In genomic region chr5:148958355-148958754, GRCm38 (mm10) we compare ENCODE assay signal across 9 mouse cellular contexts. TPM values are rescaled to one million over a fixed set of nuclear protein-coding genes. Genes with fewer than 3 reads are reported as not detected.
DNase-seq lines count a peak whose midpoint lies in the region; ATAC-seq and TF ChIP-seq lines count a peak whose summit lies in the region.
"Had no signal": no experiment of that assay in that cellular context is flagged by ENCODE, and none has a peak within 500 bp of the region (broad histone marks: within the 10 kb centered on the region; RNA-seq: fewer than 3 reads in every experiment).

No protein-coding gene starts in this region.

- no peak overlapping the region for H3K27ac ChIP-seq in forebrain, postnatal 0 days (ENCODE audit: low read depth, low read length)
- H3K27ac ChIP-seq in forebrain, embryonic 15.5 days (replicated peaks): no peak overlapping the region
- H3K27ac ChIP-seq in CH12.LX (ENCODE audit: insufficient read depth, low read depth): no peak overlapping the region
- no peak overlapping the region for H3K27ac ChIP-seq in midbrain, embryonic 15.5 days

- H3K4me1 ChIP-seq in forebrain, postnatal 0 days (ENCODE audit: insufficient read depth): 0 out of 2 replicates have a peak, but pooled peaks cover 7% of the 10 kb centered on the region
- H3K4me1 ChIP-seq in forebrain, embryonic 15.5 days: peaks cover 12% of the 10 kb centered on the region
- H3K4me1 ChIP-seq in CH12.LX (ENCODE audit: control insufficient read depth in 1 of 2, insufficient read depth in 2 of 2): peaks cover 0 to 24% of the 10 kb centered on the region in 2 experiments; a peak in 2 of 4 replicates
- peaks cover 15% of the 10 kb centered on the region for H3K4me1 ChIP-seq in midbrain, embryonic 15.5 days

- no peak overlapping the region for H3K4me2 ChIP-seq in forebrain, postnatal 0 days (ENCODE audit: low read depth)
- no peak overlapping the region for H3K4me2 ChIP-seq in forebrain, embryonic 15.5 days (replicated peaks)
- peak overlapping the region; percentile 11; the same call in 1 of the 2 replicates for H3K4me2 ChIP-seq in CH12.LX (ENCODE audit: insufficient read depth, low read depth, poor library complexity, severe bottlenecking)
- no peak overlapping the region for H3K4me2 ChIP-seq in midbrain, embryonic 15.5 days

- dilution Hi-C loops in CH12.LX (cut with MboI; ENCODE audit: extremely low pct_ligation_motif_present, extremely low pct_unique_long_range_greater_than_20kb, low sequenced_read_pairs): no loop called here

- H3K36me3 ChIP-seq in forebrain, postnatal 0 days (ENCODE audit: insufficient read depth): no peaks in the 10 kb centered on the region
- no peaks in the 10 kb centered on the region for H3K36me3 ChIP-seq in forebrain, embryonic 15.5 days
- no peaks in the 10 kb centered on the region for H3K36me3 ChIP-seq in CH12.LX (replicated peaks in 1 of 2; ENCODE audit: control insufficient read depth in 1 of 2, insufficient read depth in 1 of 2, low read length in 1 of 2)
- no peaks in the 10 kb centered on the region for H3K36me3 ChIP-seq in midbrain, embryonic 15.5 days (replicated peaks)

- peak; percentile 63 for TF ChIP-seq CTCF in forebrain, postnatal 0 days (IDR thresholded peaks at IDR 0.05; ENCODE audit: low read depth)
- peak; percentile 57 to 61 for TF ChIP-seq CTCF in CH12.LX (conservative IDR thresholded peaks at IDR 0.05 in 1 of 2, IDR thresholded peaks at IDR 0.05 in 1 of 2; ENCODE audit: low read depth in 2 of 2, low read length in 2 of 2)

- H3K27me3 ChIP-seq in forebrain, postnatal 0 days (ENCODE audit: insufficient read depth, low read length): no peaks in the 10 kb centered on the region
- no peaks in the 10 kb centered on the region for H3K27me3 ChIP-seq in forebrain, embryonic 15.5 days
- H3K27me3 ChIP-seq in CH12.LX (replicated peaks): peaks cover 3% of the 10 kb centered on the region
- no peaks in the 10 kb centered on the region for H3K27me3 ChIP-seq in midbrain, embryonic 15.5 days (replicated peaks)

- TF ChIP-seq EP300 in CH12.LX (IDR thresholded peaks at IDR 0.05; ENCODE audit: low read length): no peak

- TF ChIP-seq POLR2A in CH12.LX (IDR thresholded peaks at IDR 0.05; ENCODE audit: low read depth, low read length): no peak

- TF ChIP-seq RAD21 in CH12.LX (IDR thresholded peaks at IDR 0.05; ENCODE audit: low read depth, low read length): peak; percentile 29

- DNase-seq in forebrain, postnatal 0 days: no peak
- no peak for DNase-seq in CH12.LX (ENCODE audit: extremely low read depth)
- DNase-seq in lung, postnatal 36 days: peak; percentile 54
- peak; percentile 81 for DNase-seq in thymus, postnatal 4 days
- no peak for DNase-seq in yolk sac, embryonic 10.5 days (ENCODE audit: low spot score)

- in situ Hi-C loops in CH12.LX (cut with MboI; ENCODE audit: low pct_ligation_motif_present, low pct_unique_long_range_greater_than_20kb, low sequenced_read_pairs): loop anchor here (10.0 kb wide), 1 partner anchor 144 kb away; no protein-coding TSS in a partner anchor

- ATAC-seq in forebrain, postnatal 0 days: no peak
- ATAC-seq in forebrain, embryonic 15.5 days (replicated peaks): no peak
- peak; percentile 37; the same call in 1 of the 2 replicates for ATAC-seq in erythroid progenitor cell, adult 5-6 weeks (replicated peaks; ENCODE audit: low FRiP score, poor library complexity, severe bottlenecking)
- ATAC-seq in midbrain, embryonic 15.5 days (replicated peaks): no peak

- no peak overlapping the region for H3K4me3 ChIP-seq in forebrain, postnatal 0 days (ENCODE audit: low read depth, low read length)
- H3K4me3 ChIP-seq in forebrain, embryonic 15.5 days: no peak overlapping the region
- H3K4me3 ChIP-seq in CH12.LX (replicated peaks in 1 of 3; ENCODE audit: low read depth in 2 of 3, low read length in 2 of 3, poor library complexity in 1 of 3): no peak overlapping the region
- no peak overlapping the region for H3K4me3 ChIP-seq in midbrain, embryonic 15.5 days

- WGBS in forebrain, postnatal 0 days: 42% methylated on average over 9 of the region's 9 CpGs
- 45% methylated on average over 9 of the region's 9 CpGs for WGBS in forebrain, embryonic 15.5 days
- WGBS in midbrain, embryonic 15.5 days: 37% methylated on average over 9 of the region's 9 CpGs

- no peak overlapping the region for H3K9ac ChIP-seq in forebrain, postnatal 0 days
- no peak overlapping the region for H3K9ac ChIP-seq in forebrain, embryonic 15.5 days (replicated peaks)
- no peak overlapping the region for H3K9ac ChIP-seq in CH12.LX (ENCODE audit: insufficient read depth, low read depth)
- H3K9ac ChIP-seq in midbrain, embryonic 15.5 days: no peak overlapping the region

- H3K79me2 ChIP-seq in CH12.LX (replicated peaks; ENCODE audit: control insufficient read depth, extremely low read depth, insufficient read depth, poor library complexity, severe bottlenecking): no peaks in the 10 kb centered on the region

- H3K9me3 ChIP-seq in forebrain, postnatal 0 days (ENCODE audit: low read length): no peaks in the 10 kb centered on the region
- H3K9me3 ChIP-seq in forebrain, embryonic 15.5 days: no peaks in the 10 kb centered on the region
- peaks cover 2% of the 10 kb centered on the region for H3K9me3 ChIP-seq in CH12.LX (replicated peaks; ENCODE audit: low read length)
- no peaks in the 10 kb centered on the region for H3K9me3 ChIP-seq in midbrain, embryonic 15.5 days

TF ChIP-seq in CH12.LX, 34 proteins besides CTCF, POLR2A, EP300 and RAD21:
- peak; percentile 39 for TF ChIP-seq SMC3 (IDR thresholded peaks at IDR 0.05; ENCODE audit: low read depth, low read length)
- no peak for TF ChIP-seq HCFC1 (IDR thresholded peaks at IDR 0.05; ENCODE audit: low read depth, low read length)
- no peak for TF ChIP-seq KAT2A (IDR thresholded peaks at IDR 0.05; ENCODE audit: insufficient replicate concordance, low read length)

RNA-seq across cellular contexts. Expression of gene Katnal1, which starts 29.2 kb away (rescaled TPM):
- 45.0 and 47.9 TPM in 2 replicates for total RNA-seq in forebrain, postnatal 0 days (2014; rRNA removed)
- polyA plus RNA-seq in forebrain, postnatal 0 days (2015; fragmentation: Nextera tagmentation; extraction: Ambion mirVana): 18.0 and 24.0 TPM in 2 replicates
- 35.0 and 36.3 TPM in 2 replicates for polyA plus RNA-seq in forebrain, embryonic 15.5 days (2015; fragmentation: Nextera tagmentation; extraction: Ambion mirVana)
- total RNA-seq in CH12.LX (2012; rRNA removed): 4.6 and 7.0 TPM in 2 replicates
- 3.2 and 3.6 TPM in 2 replicates for total RNA-seq in CH12.LX (2014; rRNA removed)
- 2.2 and 2.8 TPM in 2 replicates for polyA plus RNA-seq in CH12.LX (2012; ENCODE audit: insufficient read length, low read depth)
- total RNA-seq in erythroid progenitor cell, adult 5-6 weeks (2015; ENCODE audit: low replicate concordance): 28.5 and 40.2 TPM in 2 replicates
- 47.7 and 54.4 TPM in 2 replicates for total RNA-seq in erythroid progenitor cell, adult 5-6 weeks (2017; ENCODE audit: low replicate concordance)
- 33.4 and 42.7 TPM in 2 replicates for polyA plus RNA-seq in midbrain, embryonic 15.5 days (2015; fragmentation: Nextera tagmentation; extraction: Ambion mirVana)

RNA-seq across cellular contexts. Expression of gene Gm42791, which starts 36.6 kb away (rescaled TPM):
- not detected in 2 replicates for total RNA-seq in forebrain, postnatal 0 days (2014; rRNA removed)
- polyA plus RNA-seq in forebrain, postnatal 0 days (2015; fragmentation: Nextera tagmentation; extraction: Ambion mirVana): 2.0 and 5.7 TPM in 2 replicates
- polyA plus RNA-seq in forebrain, embryonic 15.5 days (2015; fragmentation: Nextera tagmentation; extraction: Ambion mirVana): 5.6 and 7.4 TPM in 2 replicates
- total RNA-seq in CH12.LX (2012; rRNA removed) (not detected in 2 replicates), CH12.LX (2014; rRNA removed) (0.42 TPM in 1 of 2 replicates, not detected in the other)
- polyA plus RNA-seq in CH12.LX (2012; ENCODE audit: insufficient read length, low read depth): 1.3 and 2.1 TPM in 2 replicates
- total RNA-seq in erythroid progenitor cell, adult 5-6 weeks (2015; ENCODE audit: low replicate concordance): not detected in 2 replicates
- not detected in 2 replicates for total RNA-seq in erythroid progenitor cell, adult 5-6 weeks (2017; ENCODE audit: low replicate concordance)
- 6.5 and 8.6 TPM in 2 replicates for polyA plus RNA-seq in midbrain, embryonic 15.5 days (2015; fragmentation: Nextera tagmentation; extraction: Ambion mirVana)
- total RNA-seq: ES-E14 had no signal

Comparison
In these comparisons a context has a peak if more than half of its experiments do, and no peak if none do; other contexts are left out.
1. DNase-seq: peak in lung, postnatal 36 days (single experiment) and thymus, postnatal 4 days (single experiment); none in forebrain, postnatal 0 days (single experiment), CH12.LX (single experiment) and yolk sac, embryonic 10.5 days (single experiment).